Mouse (Mus musculus) G1E (cell line): Measurements from ENCODE around the gene Psmg4. TPM values are rescaled to one million over a fixed set of nuclear protein-coding genes. Genes with fewer than 3 reads are reported as not detected.

ENCODE experiments used
- ATAC-seq: 2 replicates; pipeline ENCODE4 v1.8.0; 2016; ENCODE audit warnings: mild to moderate bottlenecking; ENCODE audit not compliant: insufficient number of reproducible peaks, poor library complexity, low FRiP score, severe bottlenecking; ENCODE audit errors: extremely low read depth
- DNase-seq: peaks from one replicate; pipeline ENCODE4 v3.0.0; 2012; ENCODE audit warnings: low spot score
- H3K27me3 ChIP-seq: 2 replicates; pipeline ENCODE4 v1.6.1; 2012; ENCODE audit warnings: mild to moderate bottlenecking, low read length, inconsistent platforms; ENCODE audit not compliant: insufficient read depth
- H3K36me3 ChIP-seq: replicated peaks from 2 replicates; pipeline ENCODE3; 2012; ENCODE audit warnings: mild to moderate bottlenecking, inconsistent platforms
- H3K4me1 ChIP-seq: 2 replicates; pipeline ENCODE4 v1.6.1; 2012; ENCODE audit warnings: low read depth, low read length, inconsistent platforms, mixed read lengths; ENCODE audit not compliant: insufficient read depth
- H3K4me3 ChIP-seq: 2 replicates; pipeline ENCODE4 v1.5.1; 2012; ENCODE audit warnings: low read depth, mild to moderate bottlenecking, inconsistent platforms, low read length, moderate library complexity, mixed read lengths
- H3K9me3 ChIP-seq: replicated peaks from 2 replicates; pipeline ENCODE4 v1.6.1; 2012; ENCODE audit warnings: inconsistent platforms
- CTCF ChIP-seq: IDR thresholded peaks from 2 replicates; pipeline ENCODE4 v1.5.1; 2012; ENCODE audit warnings: low read depth, low read length, inconsistent platforms, mixed read lengths
- GATA1 ChIP-seq: IDR thresholded peaks from 2 replicates; pipeline ENCODE4 v1.6.1; 2012; ENCODE audit warnings: borderline replicate concordance, low read length, inconsistent platforms, mixed read lengths
- GATA2 ChIP-seq: IDR thresholded peaks from 2 replicates; pipeline ENCODE4 v1.6.1; 2012; ENCODE audit warnings: low read depth, low read length, inconsistent platforms, borderline replicate concordance
- POLR2AphosphoS5 ChIP-seq: IDR thresholded peaks from 2 replicates; pipeline ENCODE4 v1.6.1; 2012; ENCODE audit warnings: low read depth, low read length, inconsistent platforms; ENCODE audit not compliant: insufficient replicate concordance
- TAL1 ChIP-seq: conservative IDR thresholded peaks from 2 replicates; pipeline ENCODE4 v1.6.1; 2012; ENCODE audit warnings: low read depth, low read length, inconsistent platforms, mixed read lengths
- polyA plus RNA-seq: library from polyadenylated mRNA; stranded (reverse); fragments of >175 nt; gene quantifications from 2 replicates; pipeline ENCODE4 v1.2.3, GENCODE M21; 2012
- total RNA-seq, 2 experiments: library from RNA; stranded (forward) in 1 of 2; stranded (reverse) in 1 of 2; fragments of 200-1000 nt in 1 of 2; fragments of >200 nt in 1 of 2; fragmentation: Nextera tagmentation in 1 of 2; gene quantifications; 2 replicates each; pipeline ENCODE4 v1.2.3; 2014 to 2017

Gene Psmg4
- total and polyA plus RNA-seq, 3 experiments, result 5.9 to 126 (median 38.1) TPM

DNA sequence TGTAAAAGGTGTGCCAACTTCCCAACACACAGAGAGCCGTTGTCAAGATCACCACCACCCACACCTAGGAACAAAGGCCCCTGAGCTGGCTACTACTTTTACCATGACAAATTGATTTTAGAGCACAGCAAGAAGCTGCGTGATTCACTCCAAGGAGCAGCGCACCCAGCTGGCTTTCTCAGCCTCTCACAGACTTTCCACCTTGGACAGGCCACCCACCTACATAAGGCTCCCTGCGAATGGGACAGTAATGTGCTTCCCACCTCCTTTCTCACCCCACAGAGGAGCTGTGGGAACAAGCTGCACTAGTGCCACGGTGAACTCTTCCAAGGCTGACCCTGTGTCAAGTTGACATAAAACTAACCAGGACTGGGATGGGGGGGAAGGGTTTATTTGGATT is 19.4 kb upstream of the Psmg4 start:
- DNase-seq (no peak), ATAC-seq (no peak)
- Histone ChIP-seq H3K4me3 (no peak overlapping the region), H3K27me3 (peaks cover 14% of the 10 kb centered on the region), H3K4me1 (peaks cover 4% of the 10 kb centered on the region), H3K36me3 (no peaks in the 10 kb centered on the region), H3K9me3 (no peaks in the 10 kb centered on the region)
- TF ChIP-seq POLR2AphosphoS5 (no peak), GATA2 (no peak), CTCF (no peak), GATA1 (no peak), TAL1 (no peak)

DNA sequence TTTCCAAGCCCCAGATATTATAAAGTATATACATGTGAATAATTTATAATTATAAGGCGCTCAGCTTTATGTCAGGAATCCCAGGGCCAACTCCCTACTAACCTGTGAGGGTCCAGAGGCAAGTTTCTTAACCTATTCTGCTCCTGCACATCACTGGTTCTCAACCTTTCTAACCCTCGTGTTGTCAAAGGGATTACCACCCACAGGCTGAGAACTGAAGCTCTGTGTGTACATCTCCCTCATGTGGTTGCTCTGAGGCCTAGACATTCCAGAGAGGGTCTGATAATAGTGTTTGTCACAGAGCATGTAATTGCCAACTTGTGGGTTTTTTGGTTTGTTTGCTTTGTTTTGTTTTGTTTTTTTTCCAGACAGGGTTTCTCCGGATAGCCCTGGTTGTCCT is 15.8 kb upstream of the Psmg4 start:
- peaks cover 14% of the 10 kb centered on the region for H3K4me1 ChIP-seq
- no peaks in the 10 kb centered on the region for H3K36me3 ChIP-seq
- no peaks in the 10 kb centered on the region for H3K9me3 ChIP-seq
- TF ChIP-seq TAL1 (no peak), CTCF (no peak), POLR2AphosphoS5 (no peak), GATA1 (no peak), GATA2 (no peak)
- no peak for DNase-seq
- H3K27me3 ChIP-seq, result peaks cover 38% of the 10 kb centered on the region
- no peak overlapping the region for H3K4me3 ChIP-seq
- ATAC-seq, result no peak

DNA sequence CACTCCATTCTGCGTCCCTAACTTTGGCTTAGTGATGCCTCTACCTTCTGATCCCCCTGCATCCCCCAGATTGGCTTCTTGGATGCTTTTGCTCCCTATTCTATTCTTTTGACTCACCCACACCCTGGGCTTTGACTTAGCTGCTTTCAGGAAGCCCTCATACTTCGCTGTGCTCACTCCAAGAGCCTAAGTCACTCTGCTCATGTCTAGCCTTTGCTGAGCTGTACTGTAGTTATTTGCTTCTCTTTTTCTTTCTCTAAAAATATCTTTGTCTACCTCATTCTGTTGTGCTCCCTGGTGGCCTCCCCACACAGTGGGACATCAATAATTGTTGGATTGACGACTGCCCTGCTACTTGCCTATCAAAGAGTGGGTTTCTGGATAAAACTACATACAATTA is 14.6 kb upstream of the Psmg4 start:
- no peaks in the 10 kb centered on the region for H3K9me3 ChIP-seq
- no peak for TF ChIP-seq TAL1
- TF ChIP-seq CTCF, result no peak
- no peak for TF ChIP-seq GATA1
- no peak for TF ChIP-seq POLR2AphosphoS5
- no peak for TF ChIP-seq GATA2
- peaks cover 38% of the 10 kb centered on the region for H3K27me3 ChIP-seq
- no peak overlapping the region for H3K4me3 ChIP-seq
- H3K36me3 ChIP-seq, result no peaks in the 10 kb centered on the region
- DNase-seq (no peak), ATAC-seq (no peak)
- peaks cover 18% of the 10 kb centered on the region for H3K4me1 ChIP-seq

DNA sequence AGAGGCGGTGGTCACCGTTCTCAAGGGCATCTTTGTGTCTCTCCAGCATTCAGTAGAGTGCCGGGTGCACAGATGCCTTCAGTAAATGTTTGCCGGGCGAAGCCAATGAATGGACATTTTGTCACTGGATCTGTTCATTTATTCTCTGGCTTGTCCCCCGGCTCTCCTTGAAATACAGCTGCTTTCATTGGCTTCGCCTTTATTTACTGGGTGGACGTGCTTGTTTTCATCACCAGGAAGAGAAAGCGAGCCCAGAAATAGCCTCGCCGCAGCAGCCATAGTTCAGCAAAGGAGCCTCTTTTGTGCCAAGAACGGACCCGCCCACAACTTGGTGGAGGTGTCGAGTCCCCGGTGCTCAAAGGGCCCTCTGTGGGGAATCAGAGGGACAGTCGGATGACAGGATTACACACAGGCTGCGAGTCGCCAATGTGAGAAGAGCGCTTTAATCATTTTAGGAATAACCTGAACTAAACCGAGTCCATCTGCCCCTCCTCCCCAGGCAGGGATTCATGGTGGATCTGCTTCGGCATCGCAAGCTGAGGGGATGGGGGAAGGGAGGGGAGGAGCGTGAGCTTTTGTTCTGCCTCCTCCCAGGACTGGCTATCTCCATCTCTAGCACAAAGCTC is 13.9 kb upstream of the Psmg4 start:
- Histone ChIP-seq H3K27me3 (peaks cover 32% of the 10 kb centered on the region), H3K4me1 (peaks cover 21% of the 10 kb centered on the region), H3K4me3 (no peak overlapping the region), H3K36me3 (no peaks in the 10 kb centered on the region), H3K9me3 (no peaks in the 10 kb centered on the region)
- TF ChIP-seq GATA1 (no peak), POLR2AphosphoS5 (no peak), GATA2 (no peak), TAL1 (no peak), CTCF (no peak)
- ATAC-seq (no peak), DNase-seq (no peak)

DNA sequence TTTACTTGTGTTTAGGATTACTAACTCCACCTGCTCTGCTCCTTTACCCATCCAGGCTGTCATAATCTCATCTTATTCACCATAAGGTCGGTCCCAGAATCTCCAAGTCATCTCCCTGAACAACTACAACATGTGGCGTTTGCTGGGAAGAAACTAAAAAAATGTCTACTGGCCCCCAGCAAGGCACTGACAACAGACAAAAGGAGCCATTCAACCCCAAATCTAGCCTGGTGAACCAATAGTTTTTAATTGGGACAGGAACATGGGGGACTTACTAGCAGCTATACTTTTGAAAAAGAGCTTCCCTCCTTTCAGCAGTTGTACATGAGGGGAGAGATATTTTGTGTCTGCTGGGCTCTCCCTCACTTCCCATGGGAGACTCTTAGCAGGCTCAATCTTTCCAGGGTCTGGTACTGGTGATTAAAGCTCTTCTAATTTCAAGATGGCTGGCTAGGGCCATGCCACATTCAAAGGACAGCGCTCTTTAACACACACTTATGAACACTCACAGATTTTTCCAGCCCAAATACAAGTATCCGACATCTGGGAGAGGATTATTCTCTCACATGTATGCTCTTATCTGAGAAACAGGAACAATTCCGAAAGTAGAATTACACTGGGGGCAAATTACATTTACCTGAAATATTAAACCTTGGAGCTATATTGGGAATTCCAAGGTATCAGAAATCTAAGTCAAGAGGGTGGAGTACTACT is 13.1 kb upstream of the Psmg4 start:
- ATAC-seq (no peak), DNase-seq (no peak)
- Histone ChIP-seq H3K4me1 (peaks cover 20% of the 10 kb centered on the region), H3K36me3 (no peaks in the 10 kb centered on the region), H3K9me3 (no peaks in the 10 kb centered on the region), H3K27me3 (peaks cover 31% of the 10 kb centered on the region), H3K4me3 (no peak overlapping the region)
- TF ChIP-seq GATA2 (no peak), CTCF (no peak), TAL1 (no peak), POLR2AphosphoS5 (no peak), GATA1 (no peak)

DNA sequence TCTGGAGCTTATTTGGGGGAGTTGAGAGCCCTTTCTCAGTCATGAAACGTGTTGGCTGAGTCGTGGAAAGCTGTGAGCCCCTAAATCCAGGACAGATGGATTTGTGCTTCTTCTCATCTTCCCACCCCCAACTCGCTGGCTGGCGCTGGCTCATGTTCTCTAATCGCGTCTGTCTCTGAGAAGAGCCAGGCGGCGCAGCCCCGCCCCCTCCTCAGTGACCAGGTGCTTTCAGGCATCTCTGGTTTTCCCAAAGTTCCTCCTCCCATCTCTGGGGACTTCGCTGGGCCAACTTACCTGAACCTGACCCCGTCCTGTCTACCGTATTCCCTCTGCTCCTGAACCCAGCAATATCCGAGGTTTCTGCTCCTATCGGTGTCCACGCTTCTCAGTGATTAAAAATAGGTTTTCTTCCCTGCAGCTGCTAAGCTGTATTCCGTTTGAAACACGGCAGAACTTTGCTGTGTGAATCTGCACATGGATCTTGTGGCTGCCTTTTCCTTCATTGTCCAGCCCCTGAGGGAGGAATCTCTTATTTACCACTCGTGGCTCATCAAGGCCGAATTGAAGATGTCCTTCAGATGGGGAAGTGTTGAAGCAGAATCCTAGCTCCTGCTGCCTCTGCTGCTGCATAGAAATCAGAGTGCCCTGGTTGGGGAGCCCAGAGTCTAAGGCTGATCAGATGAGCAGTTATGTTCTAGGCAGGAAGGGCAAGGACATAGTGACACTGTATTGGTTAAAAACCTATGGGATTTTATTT is 12.3 kb upstream of the Psmg4 start:
- H3K36me3 ChIP-seq, result no peaks in the 10 kb centered on the region
- no peak for DNase-seq
- no peak overlapping the region for H3K4me3 ChIP-seq
- no peaks in the 10 kb centered on the region for H3K9me3 ChIP-seq
- no peak for ATAC-seq
- peaks cover 25% of the 10 kb centered on the region for H3K4me1 ChIP-seq
- TF ChIP-seq TAL1 (no peak), POLR2AphosphoS5 (no peak), GATA2 (no peak), CTCF (no peak), GATA1 (no peak)
- peaks cover 31% of the 10 kb centered on the region for H3K27me3 ChIP-seq
